Mouse (Mus musculus) heart, adult 2 months (tissue): ENCODE measurements at regions not wholly inside any gene's neighbourhood (a gene's known extent, or its start where the extent isn't known, plus 50 kb on each side); places are given as distances from the start of the nearest gene placed in this dataset.

ENCODE experiments used
- DNase-seq, 2 experiments: peaks; one replicate each; pipeline ENCODE4 v3.0.0; 2021
- H3K27ac ChIP-seq: fragments of 200-600 bp; 2 replicates; pipeline ENCODE4 v1.8.1; 2022
- H3K27me3 ChIP-seq: fragments of 200-500 bp; 2 replicates; pipeline ENCODE4 v1.6.1; 2012; ENCODE audit warnings: mild to moderate bottlenecking, low read length, inconsistent platforms, mixed read lengths; ENCODE audit not compliant: control insufficient read depth, insufficient read depth
- H3K36me3 ChIP-seq: fragments of 200-500 bp; 2 replicates; pipeline ENCODE4 v1.6.1; 2012; ENCODE audit warnings: low read length, inconsistent platforms; ENCODE audit not compliant: control insufficient read depth, insufficient read depth
- H3K4me1 ChIP-seq: fragments of 200-500 bp; 2 replicates; pipeline ENCODE4 v1.6.1; 2011; ENCODE audit warnings: low read length; ENCODE audit not compliant: control insufficient read depth, insufficient read depth
- H3K4me3 ChIP-seq: fragments of 200-600 bp; 2 replicates; pipeline ENCODE4 v1.8.1; 2022
- H3K79me2 ChIP-seq: fragments of 200-500 bp; replicated peaks from 2 replicates; pipeline ENCODE4 v1.6.1; 2012; ENCODE audit warnings: mild to moderate bottlenecking, inconsistent platforms, low read length, moderate library complexity, mixed read lengths; ENCODE audit not compliant: control insufficient read depth, insufficient read depth
- H3K9ac ChIP-seq: fragments of 200-500 bp; 2 replicates; pipeline ENCODE4 v1.6.1; 2012; ENCODE audit warnings: low read depth, mild to moderate bottlenecking, control low read depth, inconsistent platforms, low read length, mixed read lengths
- CTCF ChIP-seq: fragments of 200-600 bp; IDR thresholded peaks from 2 replicates; pipeline ENCODE4 v1.8.1; 2022; ENCODE audit warnings: antibody characterized with exemption, mild to moderate bottlenecking, moderate library complexity
- EP300 ChIP-seq: fragments of 200-500 bp; IDR thresholded peaks from 2 replicates; pipeline ENCODE4 v1.6.1; 2011; ENCODE audit warnings: low read depth, low read length, control low read depth; ENCODE audit not compliant: insufficient read depth
- POLR2A ChIP-seq: fragments of 200-500 bp; IDR thresholded peaks from 2 replicates; pipeline ENCODE4 v1.6.1; 2011; ENCODE audit warnings: mild to moderate bottlenecking, low read depth, low read length, control low read depth; ENCODE audit not compliant: insufficient read depth
- WGBS: fragments of 180-500 bp; shearing (Covaris S2); methylation state at CpG from one replicate; pipeline ENCODE4 v1.1.7; 2018; 5-methylcytosine and 5-hydroxymethylcytosine counted together
- intact Hi-C: fragments of 180-260 bp; cut with DNase I; formaldehyde crosslinking; loops from one replicate; pipeline ENCODE4 v1.15.1; 2025

DNA sequence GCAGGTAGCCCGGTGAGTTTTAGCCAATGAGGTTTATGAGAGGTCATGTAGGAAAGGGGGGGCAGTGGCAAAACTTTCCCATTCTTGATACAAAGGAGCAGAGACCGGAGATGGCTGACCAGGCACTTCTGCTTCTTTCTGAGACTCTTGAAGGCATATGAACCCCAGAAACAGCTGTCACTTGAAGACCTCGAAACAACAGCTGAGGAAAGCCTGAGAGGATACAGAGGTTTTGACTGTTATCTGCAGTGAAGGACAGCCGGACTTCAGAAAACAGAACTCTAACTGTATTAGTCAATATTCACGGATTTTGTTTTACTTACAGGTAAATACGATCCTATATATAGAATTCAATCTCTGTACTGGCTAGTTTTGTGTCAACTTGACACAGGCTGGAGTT, 50.0 kb upstream of the Tiparp start:
- H3K4me3 ChIP-seq = no peak overlapping the region
- intact Hi-C loops = no loop called here
- no peak overlapping the region for H3K9ac ChIP-seq
- WGBS = 92% methylated on average over 6 of the region's 6 CpGs
- H3K4me1 ChIP-seq = peaks cover 4% of the 10 kb centered on the region
- H3K36me3 ChIP-seq = no peaks in the 10 kb centered on the region
- no peak overlapping the region for H3K27ac ChIP-seq
- no peaks in the 10 kb centered on the region for H3K27me3 ChIP-seq
- DNase-seq = no peak
- TF ChIP-seq POLR2A = no peak
- H3K79me2 ChIP-seq = no peaks in the 10 kb centered on the region

DNA sequence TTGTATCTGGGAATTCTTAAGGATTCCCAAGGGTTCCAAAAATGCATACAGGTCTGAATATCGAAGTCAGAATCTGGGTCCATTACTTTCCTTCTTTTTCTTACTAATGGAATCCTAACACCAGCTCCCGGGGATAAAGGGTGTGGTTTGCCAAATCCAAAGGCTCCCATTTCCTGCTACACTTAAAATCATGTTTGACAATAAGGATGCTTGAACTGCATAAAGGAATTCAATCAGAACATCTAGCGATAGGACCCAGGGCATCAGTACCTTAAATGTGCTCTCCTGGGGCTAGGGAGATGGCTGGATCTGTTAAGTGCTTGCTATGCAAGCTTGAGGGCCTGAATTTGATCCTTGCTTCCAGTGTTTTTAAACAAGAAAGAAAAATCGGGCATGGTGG, 51.1 kb upstream of the Tiparp start:
- TF ChIP-seq POLR2A (no peak), EP300 (no peak), CTCF (no peak)
- intact Hi-C loops = no loop called here
- H3K79me2 ChIP-seq = no peaks in the 10 kb centered on the region

DNA sequence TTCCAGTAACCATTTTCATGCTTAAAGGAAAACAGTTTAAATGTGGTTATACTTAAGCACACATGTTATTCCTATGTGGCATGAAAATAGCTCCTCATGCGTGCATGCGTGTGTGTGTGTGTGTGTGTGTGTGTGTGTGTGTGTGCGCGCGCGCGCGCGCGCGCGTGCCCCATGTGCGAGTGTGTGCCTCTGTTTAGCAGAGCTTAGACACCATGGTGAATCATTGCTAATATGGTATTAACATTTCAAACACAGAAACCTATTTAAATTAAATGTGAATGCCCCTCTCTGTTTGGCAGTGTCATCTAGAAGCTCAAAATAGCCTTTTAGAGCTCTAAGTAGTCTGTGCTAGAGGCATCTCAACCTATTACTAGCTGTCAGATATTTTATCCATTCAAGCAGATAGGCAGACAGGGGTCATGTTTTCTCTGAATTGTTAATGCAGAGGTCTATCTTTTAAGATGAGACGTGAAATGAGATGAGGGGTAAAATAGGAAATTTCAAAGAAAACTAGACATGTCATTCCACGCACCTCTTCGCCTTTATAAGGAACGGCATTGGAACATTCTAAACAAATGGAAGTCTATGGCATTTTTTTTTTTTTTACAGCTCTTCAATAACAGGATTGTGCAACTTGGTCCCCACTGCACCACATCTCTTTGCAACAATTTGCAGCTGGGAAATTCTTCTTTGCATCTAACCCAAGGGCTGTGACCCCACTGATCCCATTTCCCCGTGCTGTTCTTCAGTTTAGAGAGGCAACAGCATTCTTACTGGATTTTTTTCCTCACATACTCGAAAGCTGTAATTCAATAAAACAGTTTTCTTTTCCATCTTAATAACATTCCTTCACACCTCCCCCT, 51.9 kb upstream of the Tiparp start:
- 93% methylated on average over 19 of the region's 19 CpGs for WGBS
- intact Hi-C loops = no loop called here
- Histone ChIP-seq H3K9ac (no peak overlapping the region), H3K79me2 (no peaks in the 10 kb centered on the region), H3K27ac (no peak overlapping the region), H3K4me1 (no peaks in the 10 kb centered on the region), H3K27me3 (no peaks in the 10 kb centered on the region), H3K4me3 (no peak overlapping the region), H3K36me3 (no peaks in the 10 kb centered on the region)
- TF ChIP-seq EP300 = no peak
- TF ChIP-seq CTCF = no peak
- TF ChIP-seq POLR2A = no peak
- DNase-seq = no peak

More for the DNA sequence above, 51.1 kb upstream of the Tiparp start:
- Histone ChIP-seq H3K4me1 (no peaks in the 10 kb centered on the region), H3K36me3 (no peaks in the 10 kb centered on the region), H3K4me3 (no peak overlapping the region), H3K27me3 (no peaks in the 10 kb centered on the region), H3K27ac (no peak overlapping the region), H3K9ac (no peak overlapping the region)
- WGBS = 62% methylated on average over 4 of the region's 4 CpGs
- DNase-seq = no peak

DNA sequence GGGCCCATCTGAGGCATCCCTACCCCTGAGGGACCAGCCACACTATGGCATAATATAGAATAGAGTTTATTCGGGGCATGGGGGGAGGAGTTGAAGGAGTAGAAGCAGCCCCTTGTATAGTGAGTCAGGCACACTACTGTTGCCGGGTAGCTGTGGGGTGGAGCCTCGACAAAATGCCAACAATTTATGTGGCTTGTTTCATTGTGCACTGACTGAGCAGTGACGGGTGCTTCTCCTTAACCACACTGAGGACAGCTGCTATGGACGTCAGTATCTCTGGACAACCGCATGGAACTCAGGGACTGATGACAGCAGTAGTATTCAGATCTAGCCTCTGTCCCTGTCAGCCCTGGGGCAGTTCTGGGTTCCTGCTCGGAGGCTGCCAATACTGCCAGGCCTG, 53.6 kb upstream of the Tiparp start:
- H3K27me3 ChIP-seq = no peaks in the 10 kb centered on the region
- no peaks in the 10 kb centered on the region for H3K36me3 ChIP-seq
- H3K4me3 ChIP-seq = no peak overlapping the region
- 58% methylated on average over 7 of the region's 7 CpGs for WGBS
- intact Hi-C loops = no loop called here
- no peaks in the 10 kb centered on the region for H3K79me2 ChIP-seq
- no peak overlapping the region for H3K9ac ChIP-seq
- TF ChIP-seq EP300 = no peak
- TF ChIP-seq POLR2A = no peak
- TF ChIP-seq CTCF = no peak
- DNase-seq = no peak
- H3K4me1 ChIP-seq = no peaks in the 10 kb centered on the region
- H3K27ac ChIP-seq = no peak overlapping the region

DNA sequence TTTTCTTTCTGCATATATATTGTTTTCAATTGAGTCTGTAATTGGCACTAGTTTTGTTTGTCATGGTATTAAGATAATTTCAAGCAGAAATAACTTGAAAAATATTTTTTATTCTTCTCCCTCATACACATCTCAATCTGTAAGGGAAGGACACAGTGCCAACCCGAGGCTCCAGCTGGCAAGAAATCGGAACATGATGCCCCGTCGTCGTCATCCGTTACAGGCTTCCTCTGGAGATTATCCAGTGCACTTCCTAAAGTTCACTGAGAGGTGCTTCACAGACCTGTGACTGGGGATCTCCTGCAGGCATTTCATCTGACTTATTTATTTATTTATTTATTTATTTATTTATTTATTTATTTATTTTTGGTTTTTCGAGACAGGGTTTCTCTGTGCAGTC, 56.4 kb upstream of the Tiparp start:
- Histone ChIP-seq H3K4me1 (no peaks in the 10 kb centered on the region), H3K4me3 (no peak overlapping the region), H3K36me3 (no peaks in the 10 kb centered on the region), H3K9ac (no peak overlapping the region), H3K27ac (no peak overlapping the region), H3K79me2 (no peaks in the 10 kb centered on the region), H3K27me3 (no peaks in the 10 kb centered on the region)
- WGBS = 59% methylated on average over 7 of the region's 7 CpGs
- TF ChIP-seq POLR2A (no peak), CTCF (no peak), EP300 (no peak)
- intact Hi-C loops = no loop called here
- DNase-seq = no peak

DNA sequence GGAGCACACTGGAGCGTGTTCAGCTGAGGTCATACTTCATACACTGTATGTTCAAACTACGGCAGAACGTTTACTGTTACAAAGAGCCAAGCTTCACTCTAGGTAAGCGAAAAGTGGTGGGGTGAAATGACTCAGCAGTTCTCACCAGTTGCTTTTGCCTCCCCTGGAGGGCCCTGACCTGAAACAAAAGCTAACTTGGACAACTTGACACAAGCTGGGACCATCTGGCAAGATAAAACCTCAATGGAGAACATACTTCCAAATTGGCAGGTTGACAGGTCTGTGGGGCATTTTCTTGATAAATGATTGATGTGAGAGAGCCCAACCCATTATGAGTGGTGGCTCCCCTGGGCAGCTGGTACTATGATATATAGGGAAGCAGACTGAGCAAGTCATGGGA, 59.0 kb upstream of the Tiparp start:
- no peaks in the 10 kb centered on the region for H3K36me3 ChIP-seq
- no peak overlapping the region for H3K4me3 ChIP-seq
- no peaks in the 10 kb centered on the region for H3K79me2 ChIP-seq
- no peak overlapping the region for H3K27ac ChIP-seq
- no peaks in the 10 kb centered on the region for H3K27me3 ChIP-seq
- intact Hi-C loops = no loop called here
- 72% methylated on average over 4 of the region's 4 CpGs for WGBS
- H3K4me1 ChIP-seq = no peaks in the 10 kb centered on the region; the same call in 1 of the 2 replicates
- DNase-seq = no peak
- TF ChIP-seq CTCF = no peak
- no peak for TF ChIP-seq EP300
- no peak for TF ChIP-seq POLR2A
- H3K9ac ChIP-seq = no peak overlapping the region
